Mouse (Mus musculus): ENCODE measurements around the gene Gm9903.

Gm9903 gene

GRCm38 (mm10) chr5:33651017-33651416, 21.3 kb downstream of the Gm9903 start:
- DNase-seq (ENCODE audit: low spot score), result no peak

GRCm38 (mm10) chr5:33651541-33651920, 21.8 kb downstream of the Gm9903 start:
- peak; percentile 13 for DNase-seq (ENCODE audit: low spot score)

GRCm38 (mm10) chr5:33651921-33652782, 22.4 kb downstream of the Gm9903 start, which contains the start of gene Slbp:
Slbp (minus strand) TSS chr5:33652574.
- DNase-seq (ENCODE audit: low spot score), result peak; percentile 97

GRCm38 (mm10) chr5:33652783-33653173, 23.1 kb downstream of the Gm9903 start:
- no peak for DNase-seq (ENCODE audit: low spot score)

- no peak for DNase-seq (ENCODE audit: low spot score)
These were observed 24.7 kb downstream of the Gm9903 start for GRCm38 (mm10) chr5:33654424-33654823.

- no peak for DNase-seq (ENCODE audit: low spot score)
These were observed 25.6 kb downstream of the Gm9903 start for GRCm38 (mm10) chr5:33655251-33655840.

- no peak for DNase-seq (ENCODE audit: low spot score)
These were observed 27.0 kb downstream of the Gm9903 start for GRCm38 (mm10) chr5:33656739-33657138.

GRCm38 (mm10) chr5:33657251-33657786, 27.6 kb downstream of the Gm9903 start:
- DNase-seq (ENCODE audit: low spot score), result no peak

- peak; percentile 99 for DNase-seq (ENCODE audit: low spot score)
These were observed 28.3 kb downstream of the Gm9903 start, which contains the start of the genes Tacc3 and Tmem129 for GRCm38 (mm10) chr5:33657787-33658663. Tacc3 (plus strand) TSS chr5:33658128. Tmem129 (minus strand) TSS chr5:33658416.

GRCm38 (mm10) chr5:33658664-33659050, 28.9 kb downstream of the Gm9903 start:
- DNase-seq (ENCODE audit: low spot score), result no peak

GRCm38 (mm10) chr5:33668223-33668622, 38.5 kb downstream of the Gm9903 start:
- peak; percentile 63 for DNase-seq (ENCODE audit: low spot score)

GRCm38 (mm10) chr5:33671659-33672058, 41.9 kb downstream of the Gm9903 start:
- no peak for DNase-seq (ENCODE audit: low spot score)

- no peak for DNase-seq (ENCODE audit: low spot score)
These were observed 44.7 kb downstream of the Gm9903 start for GRCm38 (mm10) chr5:33674439-33674838.

- peak; percentile 85 for DNase-seq (ENCODE audit: low spot score)
These were observed 46.2 kb downstream of the Gm9903 start for GRCm38 (mm10) chr5:33675964-33676363.

- DNase-seq (ENCODE audit: low spot score), result no peak
These were observed 48.5 kb downstream of the Gm9903 start for GRCm38 (mm10) chr5:33678244-33678643.

- no peak for DNase-seq (ENCODE audit: low spot score)
These were observed 51.3 kb downstream of the Gm9903 start for GRCm38 (mm10) chr5:33681044-33681443.

Measured in retina, embryonic 14.5 days (tissue).